Mouse (Mus musculus): ENCODE measurements around the gene Atg9a.

DNA sequence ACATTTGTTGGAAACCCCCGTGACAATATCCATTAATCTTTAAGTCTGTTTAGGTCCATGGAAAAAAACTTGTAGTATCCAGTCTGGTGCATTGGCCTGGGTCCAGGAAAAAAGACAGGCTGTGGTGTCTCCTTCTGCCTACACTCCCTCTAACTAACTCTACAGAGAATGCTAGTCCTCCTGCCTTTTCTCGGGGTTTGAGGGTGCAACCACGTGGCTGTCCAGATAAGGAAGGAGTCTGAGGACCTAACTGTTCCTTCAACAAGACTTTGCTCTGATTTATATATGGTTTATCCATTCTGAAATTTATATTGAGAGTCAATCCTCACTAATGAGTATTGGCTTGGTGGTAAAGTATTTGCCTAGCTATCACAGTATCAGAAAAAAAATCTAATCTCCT lies 36.2 kb downstream of the Atg9a start:
- TF ChIP-seq CTCF (IDR thresholded peaks at IDR 0.05; ENCODE audit: low read depth, low read length) (no peak), POLR2A (IDR thresholded peaks at IDR 0.05; ENCODE audit: insufficient read depth, low read length) (no peak), EP300 (IDR thresholded peaks at IDR 0.05; ENCODE audit: insufficient read depth, low read depth, low read length) (no peak)

All from ES-Bruce4 (cell line).